14 mouse cellular contexts compared by ENCODE assay signal in genomic region chr19:14128397-14129209, GRCm38 (mm10).
DNase-seq lines count a peak whose midpoint lies in the region; ATAC-seq lines count a peak whose summit lies in the region.
"Had no signal": no experiment of that assay in that cellular context is flagged by ENCODE, and none has a peak within 500 bp of the region (broad histone marks: within the 10 kb centered on the region; RNA-seq: fewer than 3 reads in every experiment).

No protein-coding gene starts in this region.

- no peak overlapping the region for H3K27ac ChIP-seq in kidney, embryonic 14.5 days (ENCODE audit: low read depth, low read length)
- H3K27ac ChIP-seq: heart, embryonic 15.5 days had no signal

- H3K4me2 ChIP-seq in kidney, embryonic 14.5 days (replicated peaks; ENCODE audit: low read depth, low read length), result no peak overlapping the region
- H3K4me2 ChIP-seq: heart, embryonic 15.5 days; lung, embryonic 14.5 days had no signal

- H3K27me3 ChIP-seq in kidney, embryonic 14.5 days (ENCODE audit: control insufficient read depth, insufficient read depth, low read length), result no peaks in the 10 kb centered on the region

- no peak overlapping the region for H3K9ac ChIP-seq in kidney, embryonic 14.5 days (ENCODE audit: low read depth, low read length)
- H3K9ac ChIP-seq: heart, embryonic 15.5 days; lung, embryonic 14.5 days had no signal

- DNase-seq in kidney, adult 18-20 months, result no peak
- peak; percentile 22 for DNase-seq in embryo, embryonic 9.5 days (ENCODE audit: extremely low spot score)
- DNase-seq in forelimb bud, embryonic 11.5 days (ENCODE audit: low read depth, low spot score), result peak; percentile 65
- DNase-seq in retina, embryonic 14.5 days (ENCODE audit: low spot score), result peak; percentile 57
- no peak for DNase-seq in left cerebral cortex, postnatal 25 days (ENCODE audit: low spot score in 2 of 2)
- no peak for DNase-seq in c-Kit-positive CD71-positive TER-119-positive erythroid progenitor cells, embryonic 14.5 days (ENCODE audit: low spot score)
- DNase-seq: adrenal gland, postnatal 25 days; cerebellum, adult 11 months; lung, embryonic 14.5 days; midbrain, embryonic 14.5 days; thymus, postnatal 4 days had no signal

- H3K36me3 ChIP-seq in kidney, embryonic 14.5 days (ENCODE audit: control insufficient read depth, insufficient read depth, low read length), result no peaks in the 10 kb centered on the region
- H3K36me3 ChIP-seq: heart, embryonic 15.5 days had no signal

- WGBS in kidney, embryonic 14.5 days, result 35% methylated on average over 8 of the region's 8 CpGs

- H3K4me1 ChIP-seq in kidney, embryonic 14.5 days (ENCODE audit: control insufficient read depth, insufficient read depth, low read length), result no peaks in the 10 kb centered on the region

- no peaks in the 10 kb centered on the region for H3K9me3 ChIP-seq in kidney, embryonic 14.5 days (ENCODE audit: control insufficient read depth, low read length)
- H3K9me3 ChIP-seq: heart, embryonic 15.5 days had no signal

- H3K4me3 ChIP-seq in kidney, embryonic 14.5 days (ENCODE audit: low read length), result no peak overlapping the region
- H3K4me3 ChIP-seq: heart, embryonic 15.5 days had no signal

- intact Hi-C loops in left cerebral cortex, postnatal 25 days (cut with DNase I), result no loop called here

- ATAC-seq in kidney, embryonic 14.5 days (ENCODE audit: low FRiP score, low TSS enrichment), result peak; percentile 52
- ATAC-seq: hindbrain, embryonic 16.5 days had no signal

Comparison
In these comparisons a context has a peak if more than half of its experiments do, and no peak if none do; other contexts are left out.
1. DNase-seq: peak in embryo, embryonic 9.5 days (single experiment), forelimb bud, embryonic 11.5 days (single experiment) and retina, embryonic 14.5 days (single experiment); none in kidney, adult 18-20 months (single experiment), left cerebral cortex, postnatal 25 days (0 of 2) and c-Kit-positive CD71-positive TER-119-positive erythroid progenitor cells, embryonic 14.5 days (single experiment).